Mouse (Mus musculus) left cerebral cortex, postnatal 25 days (tissue): ENCODE measurements around the gene Adamts2. TPM values are rescaled to one million over a fixed set of nuclear protein-coding genes. Genes with fewer than 3 reads are reported as not detected.

Experiments used
- DNase-seq, 2 experiments: peaks; one replicate each; pipeline ENCODE4 v3.0.0; 2022; ENCODE audit warnings: low spot score in 2 of 2, mixed read lengths in 1 of 2
- intact Hi-C: fragments of 180-260 bp; cut with DNase I; formaldehyde crosslinking; loops from one replicate; pipeline ENCODE4 v1.15.1; 2025
- total RNA-seq, 2 experiments: library from RNA; stranded (reverse); gene quantifications; 2 replicates each; pipeline ENCODE4 v1.2.3; 2021

Gene Adamts2
- total RNA-seq, 2 experiments from 2014 or later, result 9.7 to 12.4 TPM

DNA sequence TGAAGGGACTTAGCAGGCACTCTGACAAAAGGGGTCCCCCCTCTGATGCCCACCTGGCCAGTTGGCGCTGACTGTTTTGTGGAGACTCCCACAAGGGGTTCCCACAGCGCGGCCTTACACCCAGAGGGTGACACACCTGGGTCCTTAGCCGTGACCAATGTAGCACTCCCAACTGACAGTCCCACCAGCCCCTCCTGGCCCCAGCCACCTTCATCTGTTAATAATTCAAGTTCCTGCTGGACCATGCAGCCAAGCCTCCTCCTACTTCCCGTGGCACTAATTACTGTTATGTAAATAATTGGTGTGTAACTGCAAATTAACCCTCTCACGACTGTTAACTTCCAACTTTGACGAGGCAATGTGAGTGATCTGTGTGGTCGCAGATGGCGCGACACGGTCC is 195.8 kb downstream of the Adamts2 start:
- intact Hi-C loops, result no loop called here
- no peak for DNase-seq

DNA sequence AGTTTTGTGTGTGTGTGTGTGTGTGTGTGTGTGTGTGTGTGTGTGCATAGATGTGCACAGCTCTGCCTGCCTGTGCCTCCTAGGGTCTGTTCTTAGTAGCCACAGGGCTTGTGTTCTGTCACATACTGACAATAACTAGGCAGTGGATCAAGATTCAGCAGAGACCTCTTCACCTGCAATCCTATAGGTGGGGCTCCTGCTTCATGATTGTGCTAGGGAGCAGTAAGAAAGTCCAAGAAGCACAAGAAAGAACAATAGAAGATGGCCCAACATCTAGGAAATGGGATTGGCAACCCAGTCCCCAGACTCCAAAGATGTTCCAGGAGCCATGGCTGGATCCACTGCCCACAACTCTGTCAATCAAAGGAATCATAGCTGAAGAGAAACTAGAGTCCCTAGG is 197.0 kb downstream of the Adamts2 start:
- DNase-seq, result no peak
- intact Hi-C loops, result no loop called here

DNA sequence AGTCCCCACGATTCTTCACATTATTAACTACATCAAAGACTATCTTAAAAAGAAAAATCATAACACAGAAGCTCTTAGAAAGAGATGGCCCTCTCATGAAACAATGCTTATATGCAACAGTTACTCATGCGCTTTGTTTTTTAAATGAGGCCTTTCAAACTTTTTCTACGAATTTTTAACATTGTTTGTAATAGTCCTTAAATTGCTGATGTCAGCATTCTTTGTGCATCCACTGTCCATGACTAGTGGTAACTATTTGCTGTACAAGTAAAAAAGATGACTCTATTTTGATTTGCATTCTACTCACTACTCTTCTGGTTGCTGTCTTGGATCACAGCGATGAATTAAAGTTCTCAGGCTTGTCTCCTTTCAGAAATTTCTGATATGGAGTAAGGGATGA is 212.3 kb downstream of the Adamts2 start:
- no peak for DNase-seq
- intact Hi-C loops, result no loop called here

DNA sequence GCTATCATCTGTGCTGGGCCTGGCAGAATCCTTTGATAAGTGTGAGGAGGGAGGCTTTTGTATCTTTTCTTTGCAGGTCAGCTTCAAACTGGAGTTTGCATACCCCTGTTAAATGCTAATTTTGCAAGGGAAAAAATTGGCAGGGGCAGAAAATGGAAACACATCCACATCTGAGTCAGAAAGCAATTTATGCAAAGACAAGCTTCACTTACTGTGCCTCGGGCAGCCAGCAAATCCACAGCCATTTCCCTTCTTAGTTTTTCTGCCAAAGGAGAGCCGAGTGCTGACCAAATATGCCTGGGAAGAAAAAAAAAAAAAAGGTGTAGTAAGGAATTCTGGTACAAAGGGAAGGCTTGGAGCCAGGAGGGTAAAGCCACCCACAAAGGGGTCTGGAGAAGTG is 224.3 kb downstream of the Adamts2 start:
- DNase-seq, result peak in 1 of 2 experiments; percentile 43
- intact Hi-C loops, result loop anchor here (5.0 kb wide), 3 partner anchors 61 to 106 kb away; partner anchors contain the start of genes Zfp2, Zfp354b and Zfp454

DNA sequence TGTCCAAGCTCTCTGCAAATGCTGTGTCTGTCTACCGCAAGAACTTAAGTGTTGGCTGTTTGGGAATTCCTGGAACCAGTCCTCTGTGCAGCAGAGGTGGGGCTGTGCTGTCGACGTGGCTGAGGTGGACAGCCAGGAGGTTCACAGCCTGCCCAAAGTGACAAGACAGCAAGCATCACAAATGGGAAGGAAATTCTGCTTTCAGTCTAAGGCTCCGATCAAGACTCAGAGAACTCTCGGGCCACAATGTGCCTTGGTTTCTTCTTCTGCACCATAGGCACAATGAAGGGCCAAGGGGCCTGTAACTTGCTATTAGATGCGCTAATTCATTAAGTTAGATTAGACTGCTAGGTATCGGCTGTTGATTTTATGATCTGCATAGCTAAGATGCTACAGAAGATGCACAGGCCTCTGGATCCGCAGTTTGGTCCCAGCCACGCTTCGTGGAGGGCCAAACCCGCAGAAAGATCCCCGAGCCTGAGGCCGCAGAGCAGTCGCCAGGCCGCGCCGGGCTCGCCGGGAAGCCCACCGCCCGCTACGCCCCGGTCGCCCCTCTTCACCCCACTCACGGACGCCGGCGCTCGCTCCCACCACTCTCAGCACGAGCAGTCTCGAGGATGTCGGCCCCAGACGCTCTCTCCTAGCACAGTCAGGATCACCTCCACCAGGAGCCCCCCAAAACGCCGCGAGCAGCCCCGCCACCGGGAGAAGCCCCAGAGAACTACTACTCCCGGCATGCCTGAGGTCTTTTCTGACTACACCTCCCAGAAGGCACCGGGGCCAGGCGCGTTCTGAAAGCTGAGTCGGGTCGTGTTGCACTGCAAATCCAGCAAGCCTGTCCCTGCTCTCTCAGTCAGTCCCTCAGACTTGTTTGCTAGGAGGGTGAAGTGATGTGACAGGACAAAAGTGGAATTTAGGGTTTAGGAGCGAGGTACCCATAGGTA is 225.4 kb downstream of the Adamts2 start, which contains the start of gene Zfp354c:
Gene Zfp354c (minus strand): TSS at position 715 of the 944 bp plus-strand sequence.
- DNase-seq, result peak; percentile 87 to 93
- intact Hi-C loops, result loop anchor here (5.0 kb wide), 3 partner anchors 60 to 105 kb away; partner anchors contain the start of genes Zfp2, Zfp354b and Zfp454

DNA sequence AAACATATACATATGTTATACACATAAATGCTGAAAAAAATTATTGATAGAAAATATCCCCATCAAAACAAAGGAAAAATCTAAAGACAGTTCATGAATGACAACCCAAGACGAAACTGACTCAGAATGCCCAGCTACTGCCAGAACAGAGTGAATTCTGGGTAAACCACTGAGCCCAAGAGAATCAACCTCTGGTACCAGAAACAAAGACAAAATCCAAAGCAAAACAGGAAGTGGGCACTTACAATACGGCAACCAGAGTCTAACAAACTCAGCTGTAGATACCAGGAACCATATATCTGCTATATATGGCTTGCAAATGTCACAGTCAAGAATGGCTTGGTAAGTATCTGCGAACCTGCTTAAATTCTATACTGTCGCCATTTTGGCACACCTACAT is 233.8 kb downstream of the Adamts2 start:
- DNase-seq, result no peak
- intact Hi-C loops, result no loop called here

DNA sequence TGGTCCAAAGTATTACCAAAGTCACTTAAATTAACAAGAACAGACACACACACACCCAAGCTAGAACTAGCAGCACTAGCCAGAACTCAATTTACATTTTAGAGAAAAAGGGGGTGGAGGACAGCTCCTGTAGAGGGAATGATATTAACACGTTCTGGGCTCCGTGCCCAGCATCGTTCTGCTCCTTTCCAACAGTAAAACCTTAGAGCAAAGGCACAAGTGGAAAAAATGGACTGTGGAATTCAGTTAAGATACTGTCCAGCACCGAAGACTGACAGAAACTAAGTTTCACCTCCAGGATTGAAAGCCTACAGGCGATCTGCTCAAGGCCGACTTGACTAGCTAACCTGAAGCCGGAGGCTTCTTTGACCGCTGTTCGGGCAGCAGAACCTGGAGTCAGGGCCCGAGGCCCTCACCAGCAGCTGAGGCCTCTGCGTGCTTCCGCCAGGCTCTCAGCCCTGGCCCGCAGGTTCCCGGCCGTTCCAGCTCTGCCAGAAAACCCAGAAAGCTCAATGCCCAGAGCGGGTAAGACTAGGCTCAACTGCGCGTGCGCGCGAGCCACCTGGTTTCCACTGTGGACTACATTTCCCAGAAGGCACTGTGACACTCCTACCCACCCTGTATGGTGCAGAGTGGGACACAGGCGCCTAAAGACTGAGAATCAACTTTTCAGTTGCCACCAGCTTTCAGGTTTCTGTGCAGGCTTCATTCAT is 239.3 kb downstream of the Adamts2 start, which contains the start of gene Zfp879:
Gene Zfp879 (minus strand): TSS at position 530 of the 713 bp plus-strand sequence.
- intact Hi-C loops, result loop anchor here (2.0 to 5.0 kb wide), 2 partner anchors 46 to 76 kb away; partner anchors contain the start of genes Zfp2 and Zfp454
- peak; percentile 96 to 98 for DNase-seq

DNA sequence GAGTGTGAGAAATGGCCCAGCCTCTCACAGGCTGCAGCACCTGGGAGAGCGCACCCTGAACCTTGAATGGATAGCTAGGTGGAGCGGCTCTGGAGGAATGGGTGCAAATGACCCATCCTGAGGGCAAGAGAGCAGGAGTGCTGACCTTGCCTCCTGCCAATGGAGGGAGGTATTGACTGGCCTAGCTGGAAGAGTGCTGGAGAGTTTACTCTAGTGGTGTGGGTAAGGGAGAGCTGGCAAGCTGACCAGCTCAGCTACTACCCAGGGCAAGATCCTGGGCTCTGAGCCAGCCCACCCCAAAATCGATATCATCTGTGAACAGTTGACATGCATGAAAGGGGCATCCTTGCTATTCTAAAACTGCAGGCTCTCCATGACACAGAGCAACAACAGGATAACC is 244.1 kb downstream of the Adamts2 start:
- intact Hi-C loops, result no loop called here
- no peak for DNase-seq

DNA sequence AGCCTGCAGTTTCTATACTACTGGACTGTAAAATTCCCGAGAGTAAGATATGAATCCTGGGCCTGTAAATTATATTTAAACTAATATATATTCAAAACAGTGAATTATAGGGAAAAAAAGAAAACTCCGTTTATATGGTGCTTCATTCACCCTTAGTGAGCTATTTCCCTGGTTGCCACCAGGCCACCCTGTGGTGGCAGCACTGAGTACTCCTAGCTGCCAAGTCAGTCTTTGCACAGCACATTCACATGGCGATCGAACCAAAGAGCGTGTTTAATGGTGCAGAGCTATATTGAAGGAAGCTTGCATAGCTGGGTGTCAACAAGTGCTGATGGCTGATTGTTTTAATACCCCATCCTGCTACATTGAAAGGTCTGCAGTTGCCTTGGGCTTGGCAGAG is 245.2 kb downstream of the Adamts2 start:
- intact Hi-C loops, result no loop called here
- DNase-seq, result peak in 1 of 2 experiments; percentile 36

DNA sequence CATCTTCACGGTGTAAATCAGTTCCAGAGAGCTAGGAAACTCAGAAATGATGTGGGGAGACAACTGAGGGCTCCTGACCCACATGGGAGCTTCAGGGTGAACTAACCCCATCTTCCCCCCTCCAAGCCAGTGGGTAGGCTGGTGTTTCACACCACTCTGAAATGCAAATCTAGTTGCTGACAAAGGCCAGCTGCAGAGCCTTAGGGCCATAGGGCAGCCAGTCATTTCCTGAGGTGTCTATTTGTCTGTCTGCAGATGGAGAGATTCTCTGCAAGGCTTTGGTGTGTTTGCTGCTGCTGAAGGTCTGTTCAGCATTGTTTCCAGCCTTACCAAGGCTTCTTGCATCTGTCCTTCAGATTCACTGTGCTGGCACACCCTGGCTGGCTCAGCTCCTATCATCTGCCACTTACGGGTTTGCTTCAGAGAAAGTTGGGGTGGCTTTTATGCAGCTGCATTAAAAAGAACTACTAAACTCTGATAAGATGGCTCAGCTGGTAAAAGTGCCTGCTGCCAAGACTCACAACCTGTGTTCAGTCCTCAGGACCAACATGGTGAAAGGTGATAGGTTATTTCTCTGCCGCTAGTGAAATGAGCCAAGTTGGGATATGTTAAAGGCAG is 246.7 kb downstream of the Adamts2 start:
- DNase-seq, result no peak
- intact Hi-C loops, result no loop called here

DNA sequence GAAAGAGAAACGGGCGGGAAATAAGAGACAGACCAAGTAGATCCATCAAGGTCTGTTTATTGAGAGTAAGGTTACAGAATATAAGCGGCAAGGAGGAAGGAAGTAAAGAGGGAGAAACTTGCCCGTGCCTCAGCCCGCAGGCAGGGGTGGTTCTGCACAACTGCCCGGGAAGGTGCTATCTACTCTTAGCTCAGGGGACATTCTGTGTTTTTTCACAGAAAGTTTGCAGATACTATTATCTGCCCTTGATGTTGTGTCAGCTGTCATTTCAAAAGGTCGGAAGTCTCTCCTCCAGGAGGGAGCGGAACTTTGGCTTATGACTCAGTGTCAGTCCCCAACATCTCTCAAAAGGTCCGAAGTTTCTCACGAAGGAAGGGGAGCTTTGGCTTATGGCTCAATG is 247.4 kb downstream of the Adamts2 start:
- DNase-seq, result no peak
- intact Hi-C loops, result no loop called here

DNA sequence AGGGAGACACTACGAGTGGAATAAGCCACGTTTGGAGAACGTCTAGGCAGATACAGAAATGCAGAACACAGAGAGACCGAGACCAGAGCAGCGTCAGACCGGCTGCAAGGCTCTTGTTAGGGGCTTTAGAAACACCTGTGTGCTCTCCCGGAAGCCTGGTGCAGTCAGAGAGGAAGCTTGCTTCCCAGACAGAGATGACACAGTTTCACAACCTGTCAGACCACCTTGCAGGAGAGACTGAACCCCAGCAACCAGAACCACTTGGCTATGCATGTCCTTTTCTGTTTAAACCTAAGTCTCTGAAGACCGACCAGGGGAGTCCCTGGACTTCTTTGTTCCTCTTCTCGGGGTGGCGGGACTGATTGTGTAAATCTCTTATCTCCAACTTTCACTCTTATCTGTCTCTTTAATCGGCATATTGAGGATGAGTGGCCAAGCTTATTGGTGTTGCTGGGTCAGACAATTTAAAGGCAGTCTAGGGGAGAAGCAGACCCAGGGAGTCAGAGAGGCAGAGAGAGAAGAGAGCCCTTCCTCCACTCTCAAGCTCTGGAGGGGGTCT is 248.4 kb downstream of the Adamts2 start, which contains the start of gene Grm6:
Gene Grm6 (plus strand): TSS at position 509 of the 559 bp plus-strand sequence.
- intact Hi-C loops, result no loop called here
- DNase-seq, result no peak

DNA sequence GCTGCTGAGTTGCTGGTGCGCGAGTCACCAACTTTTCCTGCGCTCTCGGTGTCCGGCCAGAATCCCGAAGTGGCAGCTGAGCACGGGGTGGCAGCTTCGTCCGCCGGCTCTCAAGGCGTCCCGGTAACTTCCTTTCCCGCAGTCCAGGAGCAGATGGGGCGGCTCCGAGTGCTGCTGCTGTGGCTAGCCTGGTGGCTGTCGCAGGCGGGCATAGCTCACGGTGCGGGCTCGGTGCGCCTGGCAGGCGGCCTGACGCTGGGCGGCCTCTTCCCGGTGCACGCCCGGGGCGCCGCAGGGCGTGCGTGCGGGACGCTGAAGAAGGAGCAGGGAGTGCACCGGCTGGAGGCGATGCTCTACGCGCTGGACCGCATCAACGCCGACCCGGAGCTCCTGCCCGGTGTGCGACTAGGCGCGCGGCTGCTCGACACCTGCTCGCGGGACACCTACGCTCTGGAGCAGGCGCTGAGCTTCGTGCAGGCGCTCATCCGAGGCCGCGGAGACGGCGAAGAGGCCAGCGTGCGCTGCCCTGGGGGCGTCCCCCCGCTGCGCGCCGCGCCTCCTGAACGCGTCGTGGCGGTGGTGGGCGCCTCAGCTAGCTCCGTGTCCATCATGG is 249.2 kb downstream of the Adamts2 start:
- intact Hi-C loops, result no loop called here
- DNase-seq, result peak in 1 of 2 experiments; percentile 8

Other genes starting within 250 kb of the Adamts2 start
- gene Cby3, start 247.6 kb upstream of the Adamts2 start, total RNA-seq, result under 1 TPM in 1 of 2 experiments, not detected in 1; 0.50 TPM
- 100 to 1,000 TPM; 220 to 248 TPM for gene Hnrnph1, start 225.1 kb upstream of the Adamts2 start, total RNA-seq
- 10 to 100 TPM; 25.4 to 27.8 TPM for gene Rufy1, start 171.0 kb upstream of the Adamts2 start, total RNA-seq
- 10 to 100 TPM; 46.5 to 48.5 TPM for gene Zfp354c, start 225.6 kb downstream of the Adamts2 start, total RNA-seq
- gene Zfp879, start 239.5 kb downstream of the Adamts2 start, total RNA-seq, result 1 to 10 TPM; 2.7 to 3.6 TPM
- not detected for gene Grm6, start 248.6 kb downstream of the Adamts2 start, total RNA-seq